Mouse (Mus musculus): Measurements from ENCODE around the gene Vmn2r26. TPM values are rescaled to one million over a fixed set of nuclear protein-coding genes. Genes with fewer than 3 reads are reported as not detected.
"Not testable (repeated sequence)": the region's sequence is repeated elsewhere in the genome, so short reads cannot be mapped to it uniquely, and the experiment has no call there.

Vmn2r26 gene
- polyA plus RNA-seq (2012; rRNA removed) = not detected in 2 replicates

DNA sequence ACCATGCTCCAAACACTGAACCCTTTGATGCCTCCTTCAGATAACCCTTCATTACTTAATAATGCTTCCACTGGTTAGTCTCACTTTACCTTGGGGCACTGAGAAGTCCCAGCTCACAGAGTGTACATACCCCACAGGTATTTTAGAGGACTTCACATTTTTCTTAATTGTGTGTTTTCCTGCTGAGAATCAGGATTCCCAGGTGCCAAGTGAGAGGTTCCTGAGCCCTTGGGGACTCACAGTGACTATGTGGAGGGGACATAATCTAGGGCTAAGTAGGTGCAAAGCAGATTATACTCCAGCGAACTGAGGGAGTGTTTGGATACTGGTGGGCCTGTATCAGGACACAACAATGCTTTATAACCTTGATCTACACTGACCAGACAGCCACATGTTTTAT, at the start of gene Vmn2r26:
Gene Vmn2r26 (plus strand): TSS at position 301 of the 400 bp plus-strand sequence.
- not testable (repeated sequence) for H3K27me3 ChIP-seq (ENCODE audit: control insufficient read depth, insufficient read depth, low read length); H3K27ac ChIP-seq (ENCODE audit: insufficient read depth, low read depth, low read length); H3K36me3 ChIP-seq (ENCODE audit: control insufficient read depth, insufficient read depth, low read length); H3K4me3 ChIP-seq (ENCODE audit: low read depth, low read length); H3K4me1 ChIP-seq (ENCODE audit: control insufficient read depth, insufficient read depth, insufficient read length, low read length)
- WGBS = 29% methylated on average over 1 of the region's 1 CpGs

GRCm38 (mm10) chr6:124020841-124021240, 3.5 kb upstream of the Vmn2r26 start:
- no peak overlapping the region for H3K4me3 ChIP-seq (ENCODE audit: low read depth, low read length)
- TF ChIP-seq POLR2A (IDR thresholded peaks at IDR 0.05; ENCODE audit: low read depth, low read length) (no peak), CTCF (IDR thresholded peaks at IDR 0.05; ENCODE audit: extremely low read depth, insufficient read length, insufficient replicate concordance, low read depth, low read length) (no peak)
- no peaks in the 10 kb centered on the region for H3K27me3 ChIP-seq (ENCODE audit: control insufficient read depth, insufficient read depth, low read length)
- H3K4me1 ChIP-seq (ENCODE audit: control insufficient read depth, insufficient read depth, insufficient read length, low read length) = no peaks in the 10 kb centered on the region
- WGBS = 30% methylated on average over 1 of the region's 1 CpGs
- H3K36me3 ChIP-seq (ENCODE audit: control insufficient read depth, insufficient read depth, low read length) = no peaks in the 10 kb centered on the region
- no peak overlapping the region for H3K27ac ChIP-seq (ENCODE audit: insufficient read depth, low read depth, low read length)

- H3K27ac ChIP-seq (ENCODE audit: insufficient read depth, low read depth, low read length) = no peak overlapping the region
- no peaks in the 10 kb centered on the region for H3K27me3 ChIP-seq (ENCODE audit: control insufficient read depth, insufficient read depth, low read length)
- H3K4me3 ChIP-seq (ENCODE audit: low read depth, low read length) = no peak overlapping the region
- no peaks in the 10 kb centered on the region for H3K4me1 ChIP-seq (ENCODE audit: control insufficient read depth, insufficient read depth, insufficient read length, low read length)
- H3K36me3 ChIP-seq (ENCODE audit: control insufficient read depth, insufficient read depth, low read length) = no peaks in the 10 kb centered on the region
- TF ChIP-seq POLR2A (IDR thresholded peaks at IDR 0.05; ENCODE audit: low read depth, low read length) (no peak), CTCF (IDR thresholded peaks at IDR 0.05; ENCODE audit: extremely low read depth, insufficient read length, insufficient replicate concordance, low read depth, low read length) (no peak)
Measured at GRCm38 (mm10) chr6:124048388-124048787, 24.0 kb downstream of the Vmn2r26 start.

DNA sequence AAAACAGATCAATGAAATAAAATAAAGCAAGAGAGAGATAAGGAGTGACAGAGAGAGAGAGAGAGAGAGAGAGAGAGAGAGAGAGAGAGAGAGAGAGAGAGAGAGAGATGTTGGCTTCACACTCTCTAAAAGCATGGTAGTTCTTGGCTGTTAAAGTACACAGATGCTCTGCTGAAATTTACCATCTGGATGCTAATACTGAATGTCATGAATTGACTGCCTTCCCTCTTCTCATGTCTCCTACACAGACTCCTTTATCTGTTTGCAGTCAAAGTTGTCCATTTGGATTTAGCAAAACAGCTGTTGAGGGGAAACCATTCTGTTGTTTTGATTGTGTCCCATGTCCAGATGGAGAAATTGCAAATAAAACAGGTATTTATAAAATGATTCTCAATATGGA, 29.2 kb downstream of the Vmn2r26 start:
- H3K27me3 ChIP-seq (ENCODE audit: control insufficient read depth, insufficient read depth, low read length); H3K27ac ChIP-seq (ENCODE audit: insufficient read depth, low read depth, low read length); H3K4me3 ChIP-seq (ENCODE audit: low read depth, low read length): not testable (repeated sequence)

DNA sequence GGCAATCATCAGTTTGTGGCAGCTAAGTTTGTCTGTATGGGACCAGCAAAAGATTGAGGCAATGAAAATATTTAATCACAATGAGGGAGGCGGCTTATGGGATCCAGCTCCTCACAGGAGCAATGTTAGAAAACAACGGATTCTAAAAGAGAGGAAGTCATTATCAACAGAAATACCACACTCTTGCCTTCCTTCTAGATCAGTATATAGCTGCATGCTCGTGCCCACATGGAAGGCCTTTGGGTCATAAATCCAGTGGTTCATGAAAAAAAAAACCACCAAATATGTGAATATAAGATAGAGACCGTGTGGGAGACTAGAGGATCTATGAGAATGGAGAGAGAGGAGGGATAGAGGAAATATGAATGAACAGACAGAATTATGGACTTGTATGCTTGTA, 78.0 kb downstream of the Vmn2r26 start:
- no peak overlapping the region for H3K27ac ChIP-seq (ENCODE audit: insufficient read depth, low read depth, low read length)
- no peaks in the 10 kb centered on the region for H3K27me3 ChIP-seq (ENCODE audit: control insufficient read depth, insufficient read depth, low read length)
- WGBS = 55% methylated on average over 4 of the region's 4 CpGs
- H3K4me1 ChIP-seq (ENCODE audit: control insufficient read depth, insufficient read depth, insufficient read length, low read length) = no peaks in the 10 kb centered on the region
- TF ChIP-seq CTCF (IDR thresholded peaks at IDR 0.05; ENCODE audit: extremely low read depth, insufficient read length, insufficient replicate concordance, low read depth, low read length) = no peak
- TF ChIP-seq POLR2A (IDR thresholded peaks at IDR 0.05; ENCODE audit: low read depth, low read length) = no peak
- no peaks in the 10 kb centered on the region for H3K36me3 ChIP-seq (ENCODE audit: control insufficient read depth, insufficient read depth, low read length)
- no peak overlapping the region for H3K4me3 ChIP-seq (ENCODE audit: low read depth, low read length)

More for the DNA sequence above, 29.2 kb downstream of the Vmn2r26 start:
- not testable (repeated sequence) for H3K4me1 ChIP-seq (ENCODE audit: control insufficient read depth, insufficient read depth, insufficient read length, low read length); H3K36me3 ChIP-seq (ENCODE audit: control insufficient read depth, insufficient read depth, low read length)

Other genes starting within 250 kb of the Vmn2r26 start
- gene Vmn2r24, start 245.7 kb upstream of the Vmn2r26 start, polyA plus RNA-seq (2012; rRNA removed) = not detected in 2 replicates
- gene Vmn2r25, start 171.1 kb upstream of the Vmn2r26 start, polyA plus RNA-seq (2012; rRNA removed) = not detected in 2 replicates
- not detected in 2 replicates for gene Vmn2r27, start 207.3 kb downstream of the Vmn2r26 start, polyA plus RNA-seq (2012; rRNA removed)

All from small intestine, adult 2 months (tissue).